Mouse (Mus musculus) testis, adult 2 months (tissue): ENCODE measurements around the gene Ankra2. TPM values are rescaled to one million over a fixed set of nuclear protein-coding genes. Genes with fewer than 3 reads are reported as not detected.

ENCODE experiments used
- H3K27ac ChIP-seq: fragments of 200-500 bp; 2 replicates; pipeline ENCODE4 v1.5.1; 2012; ENCODE audit warnings: low read depth, low read length; ENCODE audit not compliant: control insufficient read depth, insufficient read depth
- H3K27me3 ChIP-seq: fragments of 200-500 bp; 2 replicates; pipeline ENCODE4 v1.6.1; 2012; ENCODE audit warnings: mild to moderate bottlenecking, low read length, moderate library complexity; ENCODE audit not compliant: control insufficient read depth, insufficient read depth
- H3K36me3 ChIP-seq: fragments of 200-500 bp; 2 replicates; pipeline ENCODE4 v1.6.1; 2012; ENCODE audit warnings: mild to moderate bottlenecking, low read length; ENCODE audit not compliant: control insufficient read depth, insufficient read depth
- H3K4me1 ChIP-seq: fragments of 200-500 bp; 2 replicates; pipeline ENCODE4 v1.6.1; 2012; ENCODE audit warnings: low read length; ENCODE audit not compliant: control insufficient read depth, insufficient read depth
- H3K4me3 ChIP-seq: fragments of 200-500 bp; 2 replicates; pipeline ENCODE4 v1.5.1; 2012; ENCODE audit warnings: low read depth, mild to moderate bottlenecking, low read length, moderate library complexity, mixed read lengths; ENCODE audit not compliant: control insufficient read depth
- CTCF ChIP-seq: fragments of 200-500 bp; IDR thresholded peaks from 2 replicates; pipeline ENCODE4 v1.5.1; 2012; ENCODE audit warnings: low read depth, mild to moderate bottlenecking, inconsistent platforms, low read length, moderate library complexity; ENCODE audit not compliant: control insufficient read depth, insufficient read depth, insufficient replicate concordance
- POLR2A ChIP-seq: fragments of 200-500 bp; IDR thresholded peaks from 2 replicates; pipeline ENCODE4 v1.6.1; 2012; ENCODE audit warnings: low read depth, mild to moderate bottlenecking, inconsistent platforms, low read length, moderate library complexity; ENCODE audit not compliant: control insufficient read depth
- polyA plus RNA-seq: library from polyadenylated mRNA; depleted of rRNA; stranded (reverse); fragments of >200 nt; gene quantifications from 2 replicates; pipeline ENCODE4 v1.2.3, GENCODE M21; 2012

Ankra2 gene
- polyA plus RNA-seq, 1 experiment = 22.2 TPM

DNA sequence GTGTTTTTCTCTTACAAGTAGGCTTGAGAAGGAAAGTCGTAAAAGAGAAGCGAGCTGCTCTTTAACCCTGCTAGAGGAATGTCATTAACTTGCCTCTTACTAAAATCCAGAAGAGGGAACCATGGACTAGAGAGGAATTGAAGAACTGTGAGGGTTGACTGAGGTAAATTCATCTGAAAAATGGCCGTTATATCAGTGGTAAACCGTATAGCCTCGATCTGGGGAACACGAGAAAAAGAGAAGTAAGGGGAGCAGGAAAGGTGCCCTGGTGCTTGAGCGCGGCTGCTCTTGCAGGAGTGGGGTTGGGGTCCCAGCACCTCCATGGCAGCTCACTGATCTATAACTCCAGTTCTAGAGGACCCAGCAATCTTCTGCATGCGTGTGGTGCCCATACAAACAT lies 11.1 kb downstream of the Ankra2 start:
- TF ChIP-seq CTCF = no peak
- no peak for TF ChIP-seq POLR2A
- Histone ChIP-seq H3K4me1 (no peaks in the 10 kb centered on the region), H3K27ac (no peak overlapping the region), H3K4me3 (no peak overlapping the region), H3K36me3 (no peaks in the 10 kb centered on the region; the same call in 1 of the 2 replicates), H3K27me3 (no peaks in the 10 kb centered on the region)

DNA sequence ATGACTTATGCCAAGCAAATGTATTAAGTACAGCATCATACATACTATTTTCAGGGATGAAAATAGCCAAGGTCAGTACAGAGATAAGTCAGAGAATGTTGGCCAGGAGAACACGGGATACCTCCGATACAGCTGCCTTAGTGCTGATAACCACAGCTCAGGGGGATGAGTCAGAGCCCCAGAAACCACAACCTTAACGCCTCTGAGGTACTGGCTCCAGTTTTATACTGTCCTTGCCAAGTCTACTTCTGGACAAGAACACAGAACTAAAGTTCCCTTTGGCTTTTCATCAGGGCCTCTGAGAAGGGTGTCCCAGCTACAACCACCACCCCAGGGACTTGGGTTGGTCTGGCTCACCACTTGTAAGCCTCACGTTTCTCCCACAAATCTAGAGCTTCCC lies 12.8 kb downstream of the Ankra2 start:
- no peaks in the 10 kb centered on the region; the same call in 1 of the 2 replicates for H3K36me3 ChIP-seq

DNA sequence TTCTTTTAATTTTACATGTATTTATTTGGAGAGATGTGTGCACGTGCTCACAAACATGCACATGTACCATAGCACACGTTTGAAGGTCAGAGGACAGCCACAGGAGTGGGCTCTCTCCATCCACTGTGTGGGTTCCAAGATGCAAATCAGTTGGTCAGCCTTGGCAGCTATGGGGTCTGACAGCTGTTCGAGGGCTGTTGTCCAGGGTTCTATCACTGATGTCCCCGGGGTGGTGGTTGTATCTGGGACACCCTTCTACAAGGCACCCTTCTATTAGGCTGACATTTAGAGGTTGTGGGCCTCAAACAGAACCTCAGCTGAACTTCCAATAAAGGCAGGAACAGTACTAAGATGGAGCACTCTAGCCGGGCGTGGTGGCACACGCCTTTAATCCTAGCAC lies 13.4 kb downstream of the Ankra2 start:
- no peaks in the 10 kb centered on the region for H3K27me3 ChIP-seq
- H3K4me1 ChIP-seq = no peaks in the 10 kb centered on the region
- H3K36me3 ChIP-seq = no peaks in the 10 kb centered on the region; the same call in 1 of the 2 replicates
- H3K27ac ChIP-seq = no peak overlapping the region
- no peak for TF ChIP-seq CTCF
- no peak for TF ChIP-seq POLR2A
- H3K4me3 ChIP-seq = no peak overlapping the region

More for the DNA sequence above, 12.8 kb downstream of the Ankra2 start:
- Histone ChIP-seq H3K27ac (no peak overlapping the region), H3K4me1 (no peaks in the 10 kb centered on the region), H3K27me3 (no peaks in the 10 kb centered on the region), H3K4me3 (no peak overlapping the region)
- no peak for TF ChIP-seq POLR2A
- TF ChIP-seq CTCF = no peak

DNA sequence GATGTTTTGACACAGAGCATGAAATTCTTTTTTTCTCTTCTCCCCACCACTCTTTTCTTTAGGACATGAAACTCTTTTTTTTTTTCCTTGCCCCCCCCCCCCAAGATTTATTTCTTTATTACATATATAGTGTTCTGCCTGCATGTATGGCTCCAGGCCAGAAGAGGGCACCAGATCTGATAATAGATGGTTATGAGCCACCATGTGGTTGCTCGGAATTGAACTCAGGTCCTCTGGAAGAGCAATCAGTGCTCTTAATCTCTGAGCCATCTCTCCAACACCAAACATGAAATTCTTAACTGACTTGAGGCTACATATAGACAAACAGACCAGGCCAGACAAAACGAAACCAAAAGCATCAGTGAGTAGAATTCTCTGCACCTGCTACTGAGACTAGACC lies 14.6 kb downstream of the Ankra2 start:
- H3K27ac ChIP-seq = no peak overlapping the region
- no peak for TF ChIP-seq CTCF
- TF ChIP-seq POLR2A = no peak
- no peaks in the 10 kb centered on the region for H3K27me3 ChIP-seq

DNA sequence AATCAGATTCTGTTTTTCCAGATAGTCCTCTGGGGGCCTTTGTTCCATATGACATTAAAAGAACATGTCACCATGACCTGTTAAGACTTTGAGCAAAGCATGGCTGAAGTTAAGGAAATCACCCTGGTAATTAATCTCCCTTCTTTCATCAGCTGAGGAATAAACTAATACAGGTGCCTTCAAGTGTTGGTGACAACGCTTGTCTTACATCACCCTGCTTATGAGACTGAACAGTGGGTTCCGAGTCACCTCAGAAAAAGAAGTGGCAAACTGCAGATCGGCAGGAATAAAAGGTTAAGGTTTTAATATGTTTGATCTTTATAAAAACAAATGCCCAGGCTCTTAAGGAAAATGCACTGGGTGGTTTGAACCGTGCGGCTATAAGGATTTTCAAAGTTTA lies 16.8 kb downstream of the Ankra2 start, which contains the start of gene Gm21976:
Gene Gm21976, plus strand, starts transcription at position 202 of the 400 bp plus-strand sequence.
- H3K4me1 ChIP-seq = no peaks in the 10 kb centered on the region
- TF ChIP-seq POLR2A (no peak), CTCF (no peak)
- H3K36me3 ChIP-seq = no peaks in the 10 kb centered on the region
- H3K27ac ChIP-seq = no peak within 1 kb of the TSS
- H3K27me3 ChIP-seq = no peaks in the 10 kb centered on the region
- H3K4me3 ChIP-seq = no peak within 1 kb of the TSS

More for the DNA sequence above, 14.6 kb downstream of the Ankra2 start:
- H3K36me3 ChIP-seq = no peaks in the 10 kb centered on the region; the same call in 1 of the 2 replicates
- H3K4me1 ChIP-seq = no peaks in the 10 kb centered on the region
- no peak overlapping the region for H3K4me3 ChIP-seq

DNA sequence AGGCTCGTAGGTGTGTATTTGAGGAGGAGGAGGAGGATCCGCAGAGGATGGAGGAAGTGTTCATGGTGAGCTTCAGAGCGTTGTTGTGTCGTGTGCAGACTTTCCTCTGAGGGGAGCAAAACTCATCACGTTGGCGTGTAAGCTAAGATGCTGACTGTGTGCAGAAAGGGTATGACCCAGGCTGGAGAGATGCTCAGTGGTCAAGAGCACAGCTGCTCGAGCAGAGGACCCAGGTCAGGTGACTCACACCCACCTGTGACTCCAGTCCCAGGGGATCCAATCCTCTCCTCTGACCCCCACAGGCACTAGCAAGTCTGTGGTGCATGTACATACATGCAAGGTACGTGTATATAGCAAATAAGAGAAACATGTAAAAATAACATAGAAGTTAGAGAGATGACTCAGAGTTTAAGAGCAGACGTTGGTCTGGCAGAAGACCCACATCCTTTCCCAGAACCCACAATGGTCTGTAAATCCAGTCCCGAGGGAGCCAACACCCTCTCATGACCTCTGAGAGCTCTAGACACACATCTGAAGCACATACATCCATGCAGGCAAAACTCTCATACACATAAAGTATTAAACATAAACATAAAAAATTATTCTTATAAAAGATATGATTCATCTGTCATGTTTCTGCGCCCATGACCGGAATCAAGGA lies 18.2 kb downstream of the Ankra2 start:
- Histone ChIP-seq H3K27ac (no peak overlapping the region), H3K27me3 (no peaks in the 10 kb centered on the region), H3K4me1 (no peaks in the 10 kb centered on the region), H3K4me3 (no peak overlapping the region), H3K36me3 (no peaks in the 10 kb centered on the region)
- no peak for TF ChIP-seq POLR2A
- TF ChIP-seq CTCF = no peak

DNA sequence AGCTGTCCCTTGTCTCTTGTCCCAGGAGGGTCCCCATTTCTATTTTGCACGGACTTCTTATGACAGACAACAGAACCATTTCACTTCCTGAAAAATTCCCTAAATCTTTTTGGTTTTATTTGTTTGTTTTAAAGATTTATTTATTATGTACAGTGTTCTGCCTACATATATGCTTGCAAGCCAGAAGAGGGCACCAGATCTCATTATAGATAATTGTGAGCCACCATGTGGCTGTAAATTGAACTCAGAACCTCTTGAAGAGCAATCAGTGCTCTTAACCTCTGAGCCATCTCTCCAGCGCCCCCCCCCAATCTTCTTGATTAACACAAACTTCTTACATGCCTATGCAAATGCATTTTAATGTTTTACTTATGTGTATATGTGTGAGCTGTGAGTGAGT lies 27.8 kb downstream of the Ankra2 start:
- Histone ChIP-seq H3K4me3 (no peak overlapping the region), H3K27me3 (no peaks in the 10 kb centered on the region), H3K4me1 (no peaks in the 10 kb centered on the region), H3K27ac (no peak overlapping the region), H3K36me3 (no peaks in the 10 kb centered on the region)
- TF ChIP-seq CTCF = no peak
- TF ChIP-seq POLR2A = no peak
